Mouse (Mus musculus): ENCODE results near the gene Sox6. TPM values are rescaled to one million over a fixed set of nuclear protein-coding genes. Genes with fewer than 3 reads are reported as not detected.

Sox6 gene
- polyA plus RNA-seq, 1 experiment from 2014 or later: 31.2 TPM

DNA sequence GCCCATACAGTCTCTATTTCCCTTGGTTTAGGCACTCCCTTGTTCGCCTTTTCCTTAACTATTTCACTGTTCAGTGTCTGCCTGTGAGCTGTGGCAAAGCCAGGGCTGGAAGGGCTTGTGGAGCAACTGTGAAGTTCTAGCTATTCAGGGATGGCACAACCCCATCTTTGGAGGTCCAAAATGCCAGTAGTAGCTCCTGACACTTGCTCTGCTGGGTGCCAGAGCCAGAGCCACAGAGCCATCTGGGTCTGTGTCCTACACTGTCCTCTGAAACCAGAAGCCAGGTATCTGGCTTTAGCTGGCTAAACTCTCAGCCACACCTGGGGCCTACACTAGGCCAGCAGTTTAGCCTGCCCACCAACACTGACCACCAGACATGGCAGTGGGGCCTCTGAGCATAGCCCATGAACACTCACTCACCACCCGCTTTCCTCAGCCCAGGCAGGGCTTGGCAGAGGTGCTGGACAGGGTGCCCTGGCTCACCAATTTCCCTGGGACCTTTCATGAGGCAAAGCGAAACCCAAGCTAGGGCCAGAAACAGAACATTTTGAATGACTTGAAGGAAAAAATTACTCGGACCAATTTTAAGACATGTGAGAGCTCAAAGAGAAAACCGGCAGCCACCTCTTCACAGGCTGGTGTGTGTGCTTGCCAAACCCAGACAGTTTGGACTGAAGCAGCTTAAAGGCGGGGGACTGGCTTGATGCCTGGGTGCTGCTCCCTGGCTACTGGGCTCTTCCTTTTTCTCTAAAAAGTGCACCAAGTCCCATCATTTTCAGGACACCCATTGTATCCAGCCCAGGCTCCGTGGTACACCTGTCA lies 612.2 kb downstream of the Sox6 start:
- no peak for ATAC-seq
- no peak overlapping the region for H3K4me3 ChIP-seq (ENCODE audit: low read length)
- no peaks in the 10 kb centered on the region for H3K36me3 ChIP-seq (ENCODE audit: control insufficient read depth, insufficient read depth, low read length)
- no peaks in the 10 kb centered on the region for H3K27me3 ChIP-seq (replicated peaks; ENCODE audit: control insufficient read depth, insufficient read depth, low read length)
- H3K9ac ChIP-seq (ENCODE audit: low read depth, low read length): no peak overlapping the region
- no peak overlapping the region for H3K27ac ChIP-seq (ENCODE audit: low read depth, low read length)
- no peaks in the 10 kb centered on the region for H3K9me3 ChIP-seq (ENCODE audit: control insufficient read depth, low read length)
- 76% methylated on average over 7 of the region's 7 CpGs for WGBS
- 0 out of 2 replicates have a peak, but pooled peaks cover under 1% of the 10 kb centered on the region for H3K4me1 ChIP-seq (ENCODE audit: control insufficient read depth, insufficient read depth, low read depth, low read length)
- no peak overlapping the region for H3K4me2 ChIP-seq (ENCODE audit: low read length)

- Histone ChIP-seq H3K36me3 (ENCODE audit: control insufficient read depth, insufficient read depth, low read length) (no peaks in the 10 kb centered on the region), H3K27ac (ENCODE audit: low read depth, low read length) (no peak overlapping the region), H3K9ac (ENCODE audit: low read depth, low read length) (no peak overlapping the region), H3K4me3 (ENCODE audit: low read length) (no peak overlapping the region), H3K4me1 (ENCODE audit: control insufficient read depth, insufficient read depth, low read depth, low read length) (0 out of 2 replicates have a peak, but pooled peaks cover 3% of the 10 kb centered on the region), H3K4me2 (ENCODE audit: low read length) (no peak overlapping the region), H3K27me3 (replicated peaks; ENCODE audit: control insufficient read depth, insufficient read depth, low read length) (no peaks in the 10 kb centered on the region), H3K9me3 (ENCODE audit: control insufficient read depth, low read length) (no peaks in the 10 kb centered on the region)
- no peak for ATAC-seq
- WGBS: 75% methylated on average over 7 of the region's 7 CpGs
Observed at GRCm38 (mm10) chr7:115422828-115423227, 615.8 kb downstream of the Sox6 start.

GRCm38 (mm10) chr7:115420960-115421359 lies 617.6 kb downstream of the Sox6 start:
- Histone ChIP-seq H3K27me3 (replicated peaks; ENCODE audit: control insufficient read depth, insufficient read depth, low read length) (no peaks in the 10 kb centered on the region), H3K36me3 (ENCODE audit: control insufficient read depth, insufficient read depth, low read length) (no peaks in the 10 kb centered on the region), H3K4me3 (ENCODE audit: low read length) (no peak overlapping the region), H3K9ac (ENCODE audit: low read depth, low read length) (no peak overlapping the region), H3K4me1 (ENCODE audit: control insufficient read depth, insufficient read depth, low read depth, low read length) (0 out of 2 replicates have a peak, but pooled peaks cover 3% of the 10 kb centered on the region), H3K9me3 (ENCODE audit: control insufficient read depth, low read length) (no peaks in the 10 kb centered on the region), H3K4me2 (ENCODE audit: low read length) (no peak overlapping the region), H3K27ac (ENCODE audit: low read depth, low read length) (no peak overlapping the region)
- ATAC-seq: no peak
- WGBS: 61% methylated on average over 12 of the region's 12 CpGs

Other genes starting within 250 kb of the Sox6 start
- gene 1110004F10Rik, start 601 bp upstream of the Sox6 start, polyA plus RNA-seq (2015; fragmentation: Nextera tagmentation; extraction: Ambion mirVana): 309 and 311 TPM in 2 replicates
- 0.61 and 2.3 TPM in 2 replicates for gene Gm4353, start 45.8 kb upstream of the Sox6 start, polyA plus RNA-seq (2015; fragmentation: Nextera tagmentation; extraction: Ambion mirVana)

Measured in hindbrain, embryonic 16.5 days (tissue).